Mouse (Mus musculus): ENCODE results near the gene Kcnmb2. TPM values are rescaled to one million over a fixed set of nuclear protein-coding genes. Genes with fewer than 3 reads are reported as not detected.

Kcnmb2 gene
- polyA plus RNA-seq, 1 experiment from 2014 or later: 3.7 TPM

DNA sequence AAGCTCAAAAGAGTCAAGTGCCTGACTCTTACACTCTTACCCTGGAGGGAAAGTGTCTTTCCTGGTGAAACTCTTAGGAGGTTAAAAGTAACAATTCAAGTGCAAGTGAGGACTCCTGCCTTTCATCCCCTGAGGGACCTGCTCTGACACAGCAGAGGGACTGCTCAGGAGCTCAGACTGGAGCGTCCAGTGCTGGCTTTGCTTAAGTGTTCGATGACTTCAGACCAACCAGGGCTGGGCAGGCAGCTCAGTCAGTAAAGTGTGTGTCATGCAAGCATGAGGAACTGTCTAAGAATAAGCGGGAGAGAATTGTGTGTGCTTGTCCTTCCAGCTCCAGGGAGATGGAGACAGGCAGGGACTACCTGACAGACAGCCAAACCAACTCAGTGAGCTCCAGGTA lies 9.4 kb downstream of the Kcnmb2 start:
- WGBS: 69% methylated on average over 3 of the region's 3 CpGs
- no peaks in the 10 kb centered on the region for H3K36me3 ChIP-seq (ENCODE audit: control insufficient read depth, insufficient read depth, low read length)
- no peak overlapping the region for H3K9ac ChIP-seq (ENCODE audit: low read length)
- no peak overlapping the region for H3K4me2 ChIP-seq (ENCODE audit: low read length)
- DNase-seq (ENCODE audit: low spot score): no peak
- H3K4me3 ChIP-seq (ENCODE audit: low read depth, low read length): no peak overlapping the region
- no peak for ATAC-seq
- no peaks in the 10 kb centered on the region for H3K4me1 ChIP-seq (ENCODE audit: control insufficient read depth, insufficient read depth, low read length)
- no peak overlapping the region for H3K27ac ChIP-seq (ENCODE audit: low read depth, low read length)
- no peaks in the 10 kb centered on the region for H3K27me3 ChIP-seq (replicated peaks; ENCODE audit: control insufficient read depth, insufficient read depth, low read length)
- H3K9me3 ChIP-seq (replicated peaks; ENCODE audit: control insufficient read depth, low read length): no peaks in the 10 kb centered on the region

DNA sequence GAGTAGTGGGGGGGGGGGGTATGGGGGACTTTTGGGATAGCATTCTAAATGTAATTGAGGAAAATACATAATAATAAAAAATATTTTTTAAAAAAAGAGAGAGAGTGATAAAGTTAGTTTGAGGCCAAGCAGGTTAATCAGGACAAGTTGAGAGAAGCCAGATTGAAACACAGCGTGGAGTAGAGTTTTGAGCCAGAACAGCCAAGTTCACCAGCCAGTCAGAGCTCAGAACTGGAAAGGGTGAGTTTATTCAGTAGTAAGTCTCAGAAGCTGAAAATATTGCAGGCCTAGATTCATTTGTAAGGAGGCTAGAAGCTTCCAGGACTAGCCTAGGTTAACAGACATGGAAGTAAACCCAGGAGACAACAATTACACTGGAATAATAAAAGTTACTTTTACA lies 26.2 kb downstream of the Kcnmb2 start:
- Histone ChIP-seq H3K4me1 (ENCODE audit: control insufficient read depth, insufficient read depth, low read length) (no peaks in the 10 kb centered on the region), H3K36me3 (ENCODE audit: control insufficient read depth, insufficient read depth, low read length) (no peaks in the 10 kb centered on the region), H3K9ac (ENCODE audit: low read length) (no peak overlapping the region), H3K27ac (ENCODE audit: low read depth, low read length) (no peak overlapping the region), H3K4me3 (ENCODE audit: low read depth, low read length) (no peak overlapping the region), H3K27me3 (replicated peaks; ENCODE audit: control insufficient read depth, insufficient read depth, low read length) (no peaks in the 10 kb centered on the region), H3K4me2 (ENCODE audit: low read length) (no peak overlapping the region), H3K9me3 (replicated peaks; ENCODE audit: control insufficient read depth, low read length) (no peaks in the 10 kb centered on the region)
- ATAC-seq (no peak), DNase-seq (ENCODE audit: low spot score) (no peak)
- WGBS: 89% methylated on average over 1 of the region's 1 CpGs

DNA sequence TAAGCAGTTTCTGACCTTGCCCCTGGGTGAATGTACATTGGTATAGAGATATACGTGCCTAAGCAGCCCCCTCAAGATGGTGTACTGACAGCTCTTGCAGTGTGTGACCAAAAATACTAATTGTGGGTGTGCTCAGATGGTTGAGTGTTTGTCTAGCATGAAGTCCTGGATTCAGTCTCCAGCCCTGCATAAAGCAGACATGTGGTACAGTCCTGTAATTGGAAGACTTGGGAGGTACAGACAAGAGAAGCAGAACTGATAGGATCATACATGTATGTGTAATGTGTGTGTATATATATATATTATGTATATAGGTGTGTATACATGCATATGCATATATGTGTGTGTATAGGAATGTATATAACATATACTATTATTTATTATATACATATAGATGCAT lies 32.4 kb downstream of the Kcnmb2 start:
- DNase-seq (ENCODE audit: low spot score) (no peak), ATAC-seq (no peak)
- Histone ChIP-seq H3K27me3 (replicated peaks; ENCODE audit: control insufficient read depth, insufficient read depth, low read length) (no peaks in the 10 kb centered on the region), H3K4me2 (ENCODE audit: low read length) (no peak overlapping the region), H3K9ac (ENCODE audit: low read length) (no peak overlapping the region), H3K36me3 (ENCODE audit: control insufficient read depth, insufficient read depth, low read length) (no peaks in the 10 kb centered on the region), H3K4me1 (ENCODE audit: control insufficient read depth, insufficient read depth, low read length) (no peaks in the 10 kb centered on the region), H3K9me3 (replicated peaks; ENCODE audit: control insufficient read depth, low read length) (no peaks in the 10 kb centered on the region), H3K27ac (ENCODE audit: low read depth, low read length) (no peak overlapping the region), H3K4me3 (ENCODE audit: low read depth, low read length) (no peak overlapping the region)
- WGBS: 76% methylated on average over 1 of the region's 1 CpGs

DNA sequence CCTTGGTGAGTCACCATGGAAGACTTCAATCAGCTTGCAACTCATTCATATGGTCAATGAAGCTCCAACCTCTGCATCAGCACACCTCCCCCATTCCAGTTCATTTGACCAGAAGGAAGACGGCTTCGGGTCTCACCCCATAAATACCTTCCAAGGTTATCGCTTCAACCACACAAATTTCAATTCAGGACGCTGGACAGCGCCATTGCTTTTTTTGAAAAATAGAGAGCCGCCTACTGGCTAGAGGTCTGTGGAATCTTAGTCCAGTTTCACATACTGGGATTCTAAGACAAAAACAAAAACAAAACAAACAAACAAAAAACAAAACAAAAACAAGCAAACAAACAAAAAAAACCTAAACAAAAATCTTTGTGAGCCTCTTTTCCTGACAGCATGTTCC lies 39.2 kb downstream of the Kcnmb2 start:
- H3K27ac ChIP-seq (ENCODE audit: low read depth, low read length): no peak overlapping the region
- no peaks in the 10 kb centered on the region for H3K9me3 ChIP-seq (replicated peaks; ENCODE audit: control insufficient read depth, low read length)
- H3K9ac ChIP-seq (ENCODE audit: low read length): no peak overlapping the region
- no peaks in the 10 kb centered on the region for H3K4me1 ChIP-seq (ENCODE audit: control insufficient read depth, insufficient read depth, low read length)
- DNase-seq (ENCODE audit: low spot score) (no peak), ATAC-seq (no peak)
- H3K27me3 ChIP-seq (replicated peaks; ENCODE audit: control insufficient read depth, insufficient read depth, low read length): no peaks in the 10 kb centered on the region
- 19% methylated on average over 6 of the region's 6 CpGs for WGBS
- no peaks in the 10 kb centered on the region for H3K36me3 ChIP-seq (ENCODE audit: control insufficient read depth, insufficient read depth, low read length)
- no peak overlapping the region for H3K4me2 ChIP-seq (ENCODE audit: low read length)
- no peak overlapping the region for H3K4me3 ChIP-seq (ENCODE audit: low read depth, low read length)

GRCm38 (mm10) chr3:31954213-31954612 lies 51.9 kb downstream of the Kcnmb2 start:
- no peak overlapping the region for H3K4me2 ChIP-seq (ENCODE audit: low read length)
- ATAC-seq: no peak

DNA sequence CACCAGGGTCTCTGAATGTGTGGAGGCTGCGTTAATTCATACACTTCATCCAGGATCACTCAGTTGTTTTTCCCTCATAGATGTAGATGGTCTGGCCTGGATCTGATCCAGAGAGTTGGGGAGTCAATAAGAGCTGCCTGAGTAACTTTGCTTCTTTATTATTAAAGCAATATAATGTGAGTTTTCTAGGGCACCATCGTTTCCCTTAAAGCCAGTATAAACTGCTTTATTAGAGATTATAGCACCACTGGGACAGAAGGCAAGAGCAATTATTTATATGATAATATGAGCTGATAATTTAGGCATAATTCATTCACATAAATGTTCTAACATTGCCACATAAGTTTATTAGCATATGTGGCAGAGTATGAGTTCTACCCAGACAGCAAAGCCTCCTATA lies 52.7 kb downstream of the Kcnmb2 start:
- DNase-seq (ENCODE audit: low spot score) (no peak), ATAC-seq (no peak)
- Histone ChIP-seq H3K4me1 (ENCODE audit: control insufficient read depth, insufficient read depth, low read length) (no peaks in the 10 kb centered on the region), H3K36me3 (ENCODE audit: control insufficient read depth, insufficient read depth, low read length) (no peaks in the 10 kb centered on the region), H3K9ac (ENCODE audit: low read length) (no peak overlapping the region), H3K4me3 (ENCODE audit: low read depth, low read length) (no peak overlapping the region), H3K27me3 (replicated peaks; ENCODE audit: control insufficient read depth, insufficient read depth, low read length) (no peaks in the 10 kb centered on the region), H3K4me2 (ENCODE audit: low read length) (no peak overlapping the region), H3K9me3 (replicated peaks; ENCODE audit: control insufficient read depth, low read length) (no peaks in the 10 kb centered on the region), H3K27ac (ENCODE audit: low read depth, low read length) (no peak overlapping the region)
- 85% methylated on average over 2 of the region's 2 CpGs for WGBS

More at GRCm38 (mm10) chr3:31954213-31954612, 51.9 kb downstream of the Kcnmb2 start:
- Histone ChIP-seq H3K36me3 (ENCODE audit: control insufficient read depth, insufficient read depth, low read length) (no peaks in the 10 kb centered on the region), H3K9ac (ENCODE audit: low read length) (no peak overlapping the region), H3K27ac (ENCODE audit: low read depth, low read length) (no peak overlapping the region), H3K9me3 (replicated peaks; ENCODE audit: control insufficient read depth, low read length) (no peaks in the 10 kb centered on the region), H3K4me1 (ENCODE audit: control insufficient read depth, insufficient read depth, low read length) (no peaks in the 10 kb centered on the region), H3K27me3 (replicated peaks; ENCODE audit: control insufficient read depth, insufficient read depth, low read length) (no peaks in the 10 kb centered on the region), H3K4me3 (ENCODE audit: low read depth, low read length) (no peak overlapping the region)
- DNase-seq (ENCODE audit: low spot score): no peak
- WGBS: 57% methylated on average over 3 of the region's 3 CpGs

DNA sequence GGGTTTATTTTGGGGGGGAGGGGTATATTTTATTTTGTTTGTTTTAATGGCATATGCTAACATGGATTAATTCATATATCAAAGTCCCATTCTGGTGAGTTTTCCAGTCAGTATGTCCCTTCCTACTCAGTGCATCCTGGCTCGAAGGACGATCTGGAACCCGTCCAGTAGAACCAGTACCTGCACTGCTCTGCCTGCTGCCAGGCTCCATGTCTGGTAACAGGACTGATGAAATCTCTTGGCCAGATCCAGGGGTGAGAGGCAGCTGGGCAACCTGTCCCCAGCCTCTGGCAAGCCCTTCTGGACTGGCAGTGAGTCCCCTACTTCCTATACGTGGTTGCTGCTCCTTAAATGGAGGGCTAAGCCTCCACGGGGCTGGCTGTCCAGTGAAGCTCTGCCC lies 57.5 kb downstream of the Kcnmb2 start:
- WGBS: 75% methylated on average over 5 of the region's 5 CpGs

GRCm38 (mm10) chr3:31961175-31961574 lies 58.9 kb downstream of the Kcnmb2 start:
- Histone ChIP-seq H3K27me3 (replicated peaks; ENCODE audit: control insufficient read depth, insufficient read depth, low read length) (no peaks in the 10 kb centered on the region), H3K4me2 (ENCODE audit: low read length) (no peak overlapping the region), H3K27ac (ENCODE audit: low read depth, low read length) (no peak overlapping the region), H3K9me3 (replicated peaks; ENCODE audit: control insufficient read depth, low read length) (no peaks in the 10 kb centered on the region), H3K4me3 (ENCODE audit: low read depth, low read length) (no peak overlapping the region), H3K4me1 (ENCODE audit: control insufficient read depth, insufficient read depth, low read length) (no peaks in the 10 kb centered on the region), H3K9ac (ENCODE audit: low read length) (no peak overlapping the region), H3K36me3 (ENCODE audit: control insufficient read depth, insufficient read depth, low read length) (no peaks in the 10 kb centered on the region)
- 62% methylated on average over 3 of the region's 3 CpGs for WGBS
- no peak for ATAC-seq
- DNase-seq (ENCODE audit: low spot score): no peak

More for the DNA sequence above, 57.5 kb downstream of the Kcnmb2 start:
- Histone ChIP-seq H3K9me3 (replicated peaks; ENCODE audit: control insufficient read depth, low read length) (no peaks in the 10 kb centered on the region), H3K9ac (ENCODE audit: low read length) (no peak overlapping the region), H3K27me3 (replicated peaks; ENCODE audit: control insufficient read depth, insufficient read depth, low read length) (no peaks in the 10 kb centered on the region), H3K4me3 (ENCODE audit: low read depth, low read length) (no peak overlapping the region), H3K27ac (ENCODE audit: low read depth, low read length) (no peak overlapping the region), H3K36me3 (ENCODE audit: control insufficient read depth, insufficient read depth, low read length) (no peaks in the 10 kb centered on the region), H3K4me2 (ENCODE audit: low read length) (no peak overlapping the region), H3K4me1 (ENCODE audit: control insufficient read depth, insufficient read depth, low read length) (no peaks in the 10 kb centered on the region)
- ATAC-seq (no peak), DNase-seq (ENCODE audit: low spot score) (no peak)

DNA sequence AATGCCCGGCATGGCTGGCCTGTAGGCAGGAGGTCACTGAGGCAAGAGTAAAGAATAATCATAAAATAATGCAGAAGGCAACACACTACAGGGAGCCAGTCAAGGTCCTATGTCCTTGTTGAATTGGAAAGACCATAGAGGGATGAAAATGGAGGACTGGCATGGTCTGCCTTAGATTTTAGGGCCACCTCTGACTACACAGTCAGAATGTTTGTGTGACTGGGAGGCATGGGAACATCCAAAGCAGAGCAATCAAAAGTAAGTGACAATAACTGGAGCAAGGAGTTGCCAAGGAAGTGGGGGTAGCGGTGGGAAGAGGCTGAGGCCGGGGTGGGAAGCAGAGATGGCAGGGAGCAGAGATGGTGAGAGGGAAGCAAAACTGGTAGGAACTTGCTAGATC lies 60.8 kb downstream of the Kcnmb2 start:
- H3K9ac ChIP-seq (ENCODE audit: low read length): no peak overlapping the region
- H3K4me2 ChIP-seq (ENCODE audit: low read length): no peak overlapping the region
- H3K36me3 ChIP-seq (ENCODE audit: control insufficient read depth, insufficient read depth, low read length): no peaks in the 10 kb centered on the region
- 97% methylated on average over 3 of the region's 3 CpGs for WGBS
- ATAC-seq: no peak
- no peak overlapping the region for H3K4me3 ChIP-seq (ENCODE audit: low read depth, low read length)
- no peak for DNase-seq (ENCODE audit: low spot score)
- H3K4me1 ChIP-seq (ENCODE audit: control insufficient read depth, insufficient read depth, low read length): no peaks in the 10 kb centered on the region
- no peaks in the 10 kb centered on the region for H3K27me3 ChIP-seq (replicated peaks; ENCODE audit: control insufficient read depth, insufficient read depth, low read length)
- H3K27ac ChIP-seq (ENCODE audit: low read depth, low read length): no peak overlapping the region
- H3K9me3 ChIP-seq (replicated peaks; ENCODE audit: control insufficient read depth, low read length): no peaks in the 10 kb centered on the region

Measured in forebrain, embryonic 14.5 days (tissue).